Mouse (Mus musculus): ENCODE measurements at regions not wholly inside any gene's neighbourhood (a gene's known extent, or its start where the extent isn't known, plus 50 kb on each side); places are given as distances from the start of the nearest gene placed in this dataset.

- Histone ChIP-seq H3K27me3 (ENCODE audit: insufficient read depth, low read length) (no peaks in the 10 kb centered on the region), H3K4me1 (replicated peaks; ENCODE audit: low read depth, low read length) (no peaks in the 10 kb centered on the region), H3K9me3 (ENCODE audit: low read length) (no peaks in the 10 kb centered on the region), H3K36me3 (ENCODE audit: insufficient read depth, low read length) (no peaks in the 10 kb centered on the region), H3K4me3 (replicated peaks; ENCODE audit: low read length) (no peak overlapping the region)
- no peak for TF ChIP-seq POU5F1 (IDR thresholded peaks at IDR 0.05; ENCODE audit: borderline replicate concordance, low read length)
- TF ChIP-seq NANOG (IDR thresholded peaks at IDR 0.05; ENCODE audit: borderline replicate concordance, low read length): no peak
- no peak for TF ChIP-seq CTCF (conservative IDR thresholded peaks at IDR 0.05; ENCODE audit: low read length)
Observed at GRCm38 (mm10) chr4:75884371-75884770, 606.3 kb upstream of the Dmac1 start.

DNA sequence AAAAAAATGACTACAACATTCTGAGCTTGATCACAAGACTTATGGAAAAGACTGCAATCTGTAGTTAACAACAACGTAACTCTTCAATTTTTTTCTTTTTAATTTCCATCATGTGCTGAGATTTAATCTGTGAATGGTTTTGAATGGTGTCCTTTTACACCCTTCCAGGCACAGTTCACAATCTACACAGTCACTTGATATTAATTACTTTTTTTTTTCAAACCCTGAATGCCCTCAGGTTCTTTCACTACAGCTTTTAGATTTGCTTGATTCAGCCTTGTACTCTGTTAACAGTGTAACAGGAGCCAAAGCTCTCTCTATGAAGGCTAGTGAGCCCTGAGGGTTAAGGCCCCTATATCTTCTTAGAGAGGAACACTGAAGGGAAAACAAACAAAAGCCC is 591.7 kb upstream of the Dmac1 start:
- Histone ChIP-seq H3K4me3 (replicated peaks; ENCODE audit: low read length) (no peak overlapping the region), H3K27me3 (ENCODE audit: insufficient read depth, low read length) (no peaks in the 10 kb centered on the region), H3K4me1 (replicated peaks; ENCODE audit: low read depth, low read length) (no peaks in the 10 kb centered on the region), H3K36me3 (ENCODE audit: insufficient read depth, low read length) (no peaks in the 10 kb centered on the region), H3K9me3 (ENCODE audit: low read length) (peaks cover 5% of the 10 kb centered on the region; the same call in 1 of the 2 replicates)
- TF ChIP-seq NANOG (IDR thresholded peaks at IDR 0.05; ENCODE audit: borderline replicate concordance, low read length): no peak

DNA sequence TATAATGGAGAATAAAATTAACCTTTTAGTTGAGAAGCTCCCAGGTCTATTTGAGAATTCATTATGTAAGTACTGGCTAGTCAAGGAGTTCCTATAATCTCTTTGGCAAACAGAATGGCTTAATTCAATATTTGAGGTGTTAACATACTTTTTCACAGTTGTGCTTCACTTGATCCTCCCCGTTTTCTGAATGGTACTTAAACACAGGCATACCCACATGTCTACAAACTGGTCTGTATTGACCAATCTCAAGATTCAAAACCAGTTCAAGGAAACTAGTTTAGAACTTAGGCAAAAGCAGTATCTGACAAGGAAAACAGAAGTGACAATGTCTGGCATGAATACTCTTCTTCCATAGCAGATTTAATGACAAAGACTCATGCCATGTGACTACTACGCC is 583.0 kb upstream of the Dmac1 start:
- H3K9me3 ChIP-seq (ENCODE audit: low read length): no peaks in the 10 kb centered on the region
- no peaks in the 10 kb centered on the region for H3K27me3 ChIP-seq (ENCODE audit: insufficient read depth, low read length)
- no peak overlapping the region for H3K4me3 ChIP-seq (replicated peaks; ENCODE audit: low read length)
- TF ChIP-seq CTCF (conservative IDR thresholded peaks at IDR 0.05; ENCODE audit: low read length) (no peak), NANOG (IDR thresholded peaks at IDR 0.05; ENCODE audit: borderline replicate concordance, low read length) (no peak), POU5F1 (IDR thresholded peaks at IDR 0.05; ENCODE audit: borderline replicate concordance, low read length) (no peak)
- peaks cover under 1% of the 10 kb centered on the region; the same call in 1 of the 2 replicates for H3K4me1 ChIP-seq (replicated peaks; ENCODE audit: low read depth, low read length)
- no peaks in the 10 kb centered on the region for H3K36me3 ChIP-seq (ENCODE audit: insufficient read depth, low read length)

GRCm38 (mm10) chr4:75857769-75858408 is 579.8 kb upstream of the Dmac1 start:
- Histone ChIP-seq H3K4me3 (replicated peaks; ENCODE audit: low read length) (no peak overlapping the region), H3K36me3 (ENCODE audit: insufficient read depth, low read length) (no peaks in the 10 kb centered on the region), H3K4me1 (replicated peaks; ENCODE audit: low read depth, low read length) (peaks cover 5% of the 10 kb centered on the region; the same call in 1 of the 2 replicates), H3K27me3 (ENCODE audit: insufficient read depth, low read length) (no peaks in the 10 kb centered on the region), H3K9me3 (ENCODE audit: low read length) (no peaks in the 10 kb centered on the region)
- TF ChIP-seq CTCF (conservative IDR thresholded peaks at IDR 0.05; ENCODE audit: low read length) (no peak), NANOG (IDR thresholded peaks at IDR 0.05; ENCODE audit: borderline replicate concordance, low read length) (no peak), POU5F1 (IDR thresholded peaks at IDR 0.05; ENCODE audit: borderline replicate concordance, low read length) (no peak)

GRCm38 (mm10) chr4:75855688-75856296 is 577.7 kb upstream of the Dmac1 start:
- peaks cover 5% of the 10 kb centered on the region; the same call in 1 of the 2 replicates for H3K4me1 ChIP-seq (replicated peaks; ENCODE audit: low read depth, low read length)
- H3K27me3 ChIP-seq (ENCODE audit: insufficient read depth, low read length): no peaks in the 10 kb centered on the region
- H3K4me3 ChIP-seq (replicated peaks; ENCODE audit: low read length): no peak overlapping the region
- no peaks in the 10 kb centered on the region for H3K9me3 ChIP-seq (ENCODE audit: low read length)
- TF ChIP-seq POU5F1 (IDR thresholded peaks at IDR 0.05; ENCODE audit: borderline replicate concordance, low read length) (no peak), NANOG (IDR thresholded peaks at IDR 0.05; ENCODE audit: borderline replicate concordance, low read length) (no peak), CTCF (conservative IDR thresholded peaks at IDR 0.05; ENCODE audit: low read length) (no peak)
- no peaks in the 10 kb centered on the region for H3K36me3 ChIP-seq (ENCODE audit: insufficient read depth, low read length)

DNA sequence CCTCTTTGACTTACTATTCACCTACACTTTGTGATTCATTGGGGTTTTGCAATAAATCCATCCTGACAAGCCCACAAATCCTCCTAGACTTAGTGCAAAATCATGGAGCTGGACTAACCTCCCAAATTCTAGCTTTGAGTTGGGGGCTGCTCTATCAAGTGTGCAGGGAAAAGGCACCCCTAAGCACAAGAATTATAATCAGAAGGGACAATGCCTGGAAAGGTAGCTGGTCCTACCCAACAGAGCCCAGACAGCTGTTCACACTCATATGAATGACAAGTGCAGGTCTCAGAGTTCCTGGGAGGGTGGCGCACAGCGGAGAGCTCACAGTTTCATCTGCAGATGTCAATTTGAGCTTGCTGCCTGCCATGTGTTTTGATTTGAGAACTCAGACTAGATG is 572.2 kb upstream of the Dmac1 start:
- Histone ChIP-seq H3K4me3 (replicated peaks; ENCODE audit: low read length) (no peak overlapping the region), H3K9me3 (ENCODE audit: low read length) (no peaks in the 10 kb centered on the region), H3K4me1 (replicated peaks; ENCODE audit: low read depth, low read length) (no peaks in the 10 kb centered on the region), H3K36me3 (ENCODE audit: insufficient read depth, low read length) (no peaks in the 10 kb centered on the region), H3K27me3 (ENCODE audit: insufficient read depth, low read length) (no peaks in the 10 kb centered on the region)
- TF ChIP-seq POU5F1 (IDR thresholded peaks at IDR 0.05; ENCODE audit: borderline replicate concordance, low read length) (no peak), CTCF (conservative IDR thresholded peaks at IDR 0.05; ENCODE audit: low read length) (no peak), NANOG (IDR thresholded peaks at IDR 0.05; ENCODE audit: borderline replicate concordance, low read length) (no peak)

- TF ChIP-seq POU5F1 (IDR thresholded peaks at IDR 0.05; ENCODE audit: borderline replicate concordance, low read length) (no peak), NANOG (IDR thresholded peaks at IDR 0.05; ENCODE audit: borderline replicate concordance, low read length) (no peak), CTCF (conservative IDR thresholded peaks at IDR 0.05; ENCODE audit: low read length) (no peak)
- Histone ChIP-seq H3K4me3 (replicated peaks; ENCODE audit: low read length) (no peak overlapping the region), H3K27me3 (ENCODE audit: insufficient read depth, low read length) (no peaks in the 10 kb centered on the region), H3K4me1 (replicated peaks; ENCODE audit: low read depth, low read length) (no peaks in the 10 kb centered on the region), H3K36me3 (ENCODE audit: insufficient read depth, low read length) (no peaks in the 10 kb centered on the region), H3K9me3 (ENCODE audit: low read length) (no peaks in the 10 kb centered on the region)
Observed at GRCm38 (mm10) chr4:75847675-75848385, 569.7 kb upstream of the Dmac1 start.

DNA sequence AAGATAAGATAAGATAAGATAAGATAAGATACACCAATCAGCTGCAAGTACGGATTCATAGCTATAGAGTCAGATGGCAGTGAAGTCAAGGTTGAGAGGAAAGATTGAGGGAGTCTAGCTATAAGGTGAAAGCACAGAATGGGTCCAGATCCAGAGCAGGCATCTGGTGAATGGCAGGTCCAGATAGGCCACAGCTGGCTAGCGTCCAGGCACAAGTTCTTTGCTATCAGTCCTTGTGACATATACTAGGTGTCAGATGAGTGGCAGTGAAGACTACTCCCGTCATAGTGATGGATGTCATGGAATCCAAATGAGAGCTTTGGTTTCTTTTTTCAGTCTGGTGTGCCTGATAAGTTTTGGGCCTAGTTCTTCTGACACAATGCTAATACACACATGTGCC is 566.9 kb upstream of the Dmac1 start:
- TF ChIP-seq POU5F1 (IDR thresholded peaks at IDR 0.05; ENCODE audit: borderline replicate concordance, low read length): no peak
- TF ChIP-seq CTCF (conservative IDR thresholded peaks at IDR 0.05; ENCODE audit: low read length): no peak
- TF ChIP-seq NANOG (IDR thresholded peaks at IDR 0.05; ENCODE audit: borderline replicate concordance, low read length): no peak
- no peaks in the 10 kb centered on the region for H3K27me3 ChIP-seq (ENCODE audit: insufficient read depth, low read length)
- H3K4me1 ChIP-seq (replicated peaks; ENCODE audit: low read depth, low read length): no peaks in the 10 kb centered on the region
- no peak overlapping the region for H3K4me3 ChIP-seq (replicated peaks; ENCODE audit: low read length)
- no peaks in the 10 kb centered on the region for H3K9me3 ChIP-seq (ENCODE audit: low read length)
- H3K36me3 ChIP-seq (ENCODE audit: insufficient read depth, low read length): no peaks in the 10 kb centered on the region
